Mouse (Mus musculus) liver, adult 2 months (tissue): Measurements from ENCODE around the gene Nos1.

Experiments used
- CTCF ChIP-seq: fragments of 200-500 bp; IDR thresholded peaks from 2 replicates; pipeline ENCODE4 v1.5.1; 2011; ENCODE audit warnings: low read depth, low read length, control low read depth
- POLR2A ChIP-seq: fragments of 200-500 bp; IDR thresholded peaks from 2 replicates; pipeline ENCODE4 v1.6.1; 2011; ENCODE audit warnings: low read length, control low read depth; ENCODE audit not compliant: insufficient read depth; ENCODE audit errors: extremely low read depth

GRCm38 (mm10) chr5:117909524-117909923 lies 128.7 kb downstream of the Nos1 start:
- no peak for TF ChIP-seq CTCF
- TF ChIP-seq POLR2A, result no peak
